Mouse (Mus musculus) heart, postnatal 0 days (tissue): Measurements from ENCODE around the gene Tmsb15b2. TPM values are rescaled to one million over a fixed set of nuclear protein-coding genes. Genes with fewer than 3 reads are reported as not detected.

Experiments used
- ATAC-seq: fragments of 200-750 bp; cut with Nextera tagmentation; 2 replicates; pipeline ENCODE4 v1.8.0; 2017; ENCODE audit warnings: low read depth, moderate number of reproducible peaks, moderate library complexity; ENCODE audit not compliant: insufficient read depth
- DNase-seq: peaks from one replicate; pipeline ENCODE4 v3.0.0-alpha.2; 2016; ENCODE audit warnings: low spot score
- H3K27ac ChIP-seq: fragments of 300-500 bp; sonication (generic); 2 replicates; pipeline ENCODE4 v1.5.1; 2014; ENCODE audit warnings: low read depth, mild to moderate bottlenecking
- H3K27me3 ChIP-seq: fragments of 300-500 bp; sonication (generic); 2 replicates; pipeline ENCODE4 v1.6.1; 2014; ENCODE audit warnings: low read length, mixed read lengths; ENCODE audit not compliant: control insufficient read depth, insufficient read depth
- H3K36me3 ChIP-seq: fragments of 300-500 bp; sonication (generic); replicated peaks from 2 replicates; pipeline ENCODE4 v1.6.1; 2014; ENCODE audit warnings: low read length, mixed read lengths; ENCODE audit not compliant: control insufficient read depth, insufficient read depth
- H3K4me1 ChIP-seq: fragments of 300-500 bp; sonication (generic); 2 replicates; pipeline ENCODE4 v1.6.1; 2014; ENCODE audit warnings: antibody characterized with exemption; ENCODE audit not compliant: control insufficient read depth, insufficient read depth
- H3K4me2 ChIP-seq: fragments of 300-500 bp; sonication (generic); 2 replicates; pipeline ENCODE4 v1.6.1; 2014; ENCODE audit warnings: low read depth, mild to moderate bottlenecking, low read length, moderate library complexity
- H3K4me3 ChIP-seq: fragments of 300-500 bp; sonication (generic); 2 replicates; pipeline ENCODE4 v1.5.1; 2014; ENCODE audit warnings: low read depth, low read length
- H3K9ac ChIP-seq: fragments of 300-500 bp; sonication (generic); replicated peaks from 2 replicates; pipeline ENCODE4 v1.6.1; 2014; ENCODE audit warnings: low read depth, low read length, mixed read lengths
- H3K9me3 ChIP-seq: fragments of 300-500 bp; sonication (generic); replicated peaks from 2 replicates; pipeline ENCODE4 v1.6.1; 2016; ENCODE audit warnings: low read length; ENCODE audit not compliant: control insufficient read depth
- CTCF ChIP-seq: IDR thresholded peaks from 2 replicates; pipeline ENCODE4 v1.5.1; 2016; ENCODE audit warnings: antibody characterized with exemption, control low read depth, low read depth
- EP300 ChIP-seq: IDR thresholded peaks from 2 replicates; pipeline ENCODE4 v1.6.1; 2016; ENCODE audit warnings: antibody characterized with exemption, low read depth
- WGBS: fragments of 180-500 bp; shearing (Covaris S2); extraction: QIAGEN DNeasy Blood & Tissue Kit; methylation state at CpG from one replicate; pipeline ENCODE4 v1.1.7; 2014; 5-methylcytosine and 5-hydroxymethylcytosine counted together
- polyA plus RNA-seq: library from polyadenylated mRNA; unstranded; fragments of >200 nt; fragmentation: Nextera tagmentation; extraction: Ambion mirVana; gene quantifications from 2 replicates; pipeline ENCODE4 v1.2.1, GENCODE M21; 2015
- total RNA-seq: library from RNA; depleted of rRNA; stranded (reverse); fragments of >200 nt; gene quantifications from 2 replicates; pipeline ENCODE4 v1.2.3, GENCODE M21; 2014; ENCODE audit warnings: low replicate concordance; rRNA removed

Gene Tmsb15b2
- total and polyA plus RNA-seq, 2 experiments from 2014 or later = 13.8 TPM; not detected in 1

DNA sequence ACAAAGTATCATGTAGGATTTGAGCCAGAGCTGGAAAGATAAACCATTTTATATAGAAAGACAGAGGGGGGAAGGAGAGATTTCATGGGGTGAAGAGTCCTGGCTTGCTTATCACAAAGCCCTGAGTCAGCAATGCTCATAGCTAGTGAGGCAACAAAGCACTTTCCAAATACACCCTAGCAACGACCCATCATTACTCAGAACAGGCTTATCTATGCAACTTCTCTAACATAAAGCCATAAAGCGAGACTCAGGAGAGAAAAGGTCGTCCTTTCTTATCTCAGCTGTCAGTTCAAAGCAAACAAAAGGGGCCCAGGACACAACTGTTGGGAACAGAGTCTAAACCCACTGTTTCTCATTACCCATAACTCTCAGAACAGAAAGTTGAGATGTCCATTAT, 37.3 kb downstream of the Tmsb15b2 start:
- Histone ChIP-seq H3K27me3 (no peaks in the 10 kb centered on the region), H3K4me3 (no peak overlapping the region), H3K27ac (no peak overlapping the region), H3K4me2 (no peak overlapping the region), H3K9me3 (no peaks in the 10 kb centered on the region), H3K36me3 (no peaks in the 10 kb centered on the region), H3K9ac (no peak overlapping the region), H3K4me1 (no peaks in the 10 kb centered on the region)
- no peak for ATAC-seq
- TF ChIP-seq EP300 (no peak), CTCF (no peak)
- DNase-seq = no peak
- 15% methylated on average over 3 of the region's 3 CpGs for WGBS

DNA sequence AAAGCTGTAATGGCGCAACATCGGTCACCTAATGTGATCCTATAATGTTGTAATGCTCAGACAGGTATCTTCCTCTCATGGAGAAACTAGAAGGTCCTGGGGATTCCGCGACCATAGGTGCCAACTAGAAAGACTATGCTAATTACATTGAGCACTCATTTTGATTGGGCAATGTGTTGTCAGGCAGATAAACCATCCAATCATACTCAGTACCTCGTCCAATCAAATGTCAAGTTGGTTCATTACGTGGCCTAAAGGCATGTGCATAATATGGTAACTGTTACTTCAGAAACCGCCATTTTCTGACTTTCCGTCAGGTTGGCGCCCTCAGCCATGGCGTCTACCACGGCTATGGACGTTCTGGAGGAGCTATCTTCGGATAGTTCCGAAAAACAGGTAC, 48.3 kb downstream of the Tmsb15b2 start, which contains the start of gene H2bfm:
Gene H2bfm, plus strand, starts transcription at position 295 of the 400 bp plus-strand sequence.
- H3K4me1 ChIP-seq = no peaks in the 10 kb centered on the region
- ATAC-seq = no peak
- 87% methylated on average over 14 of the region's 14 CpGs for WGBS

DNA sequence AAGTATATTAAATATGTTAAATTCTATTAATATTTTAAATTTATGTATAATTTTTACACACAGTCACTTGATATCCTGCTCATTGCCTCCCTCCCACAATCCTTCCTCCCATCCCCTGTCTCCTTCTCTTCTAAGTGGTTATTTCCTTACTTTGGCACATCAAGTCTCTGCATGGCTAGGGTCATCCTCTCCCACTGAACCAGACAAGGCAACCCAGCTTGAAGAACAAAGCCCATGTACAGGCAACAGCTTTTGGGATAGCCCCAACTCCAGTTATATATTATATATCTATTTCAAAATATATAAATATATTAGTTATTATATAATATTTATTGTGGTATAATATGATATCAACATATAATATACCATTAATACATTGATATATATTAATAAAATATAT, 49.4 kb downstream of the Tmsb15b2 start:
- H3K27me3 ChIP-seq = no peaks in the 10 kb centered on the region
- ATAC-seq = no peak
- H3K4me3 ChIP-seq = no peak overlapping the region

More for the DNA sequence above, 48.3 kb downstream of the Tmsb15b2 start, which contains the start of gene H2bfm:
- TF ChIP-seq CTCF (no peak), EP300 (no peak)
- DNase-seq = no peak
- H3K4me3 ChIP-seq = no peak within 1 kb of the TSS
- no peaks in the 10 kb centered on the region for H3K27me3 ChIP-seq
- H3K9ac ChIP-seq = no peak within 1 kb of the TSS
- no peak within 1 kb of the TSS for H3K4me2 ChIP-seq
- H3K27ac ChIP-seq = no peak within 1 kb of the TSS
- no peaks in the 10 kb centered on the region; the same call in 1 of the 2 replicates for H3K9me3 ChIP-seq
- no peaks in the 10 kb centered on the region for H3K36me3 ChIP-seq

More for the DNA sequence above, 49.4 kb downstream of the Tmsb15b2 start:
- no peak overlapping the region for H3K9ac ChIP-seq
- no peaks in the 10 kb centered on the region for H3K36me3 ChIP-seq
- H3K4me2 ChIP-seq = no peak overlapping the region
- no peak for DNase-seq
- TF ChIP-seq CTCF = no peak
- H3K27ac ChIP-seq = no peak overlapping the region
- no peaks in the 10 kb centered on the region; the same call in 1 of the 2 replicates for H3K9me3 ChIP-seq
- H3K4me1 ChIP-seq = no peaks in the 10 kb centered on the region

Other genes starting within 250 kb of the Tmsb15b2 start
- 115 and 173 TPM in 2 replicates for gene Morf4l2, start 231.8 kb downstream of the Tmsb15b2 start, total RNA-seq
- gene Morf4l2, start 231.8 kb downstream of the Tmsb15b2 start, polyA plus RNA-seq = 212 and 214 TPM in 2 replicates
- not detected in 2 replicates for gene Glra4, start 195.4 kb downstream of the Tmsb15b2 start, total RNA-seq
- not detected in 2 replicates for gene Glra4, start 195.4 kb downstream of the Tmsb15b2 start, polyA plus RNA-seq
- gene Plp1, start 152.8 kb downstream of the Tmsb15b2 start, total RNA-seq = 0.81 and 7.2 TPM in 2 replicates
- 1.9 and 2.1 TPM in 2 replicates for gene Plp1, start 152.8 kb downstream of the Tmsb15b2 start, polyA plus RNA-seq
- gene Rab9b, start 106.7 kb downstream of the Tmsb15b2 start, total RNA-seq = not detected in 2 replicates
- 0.10 and 0.16 TPM in 2 replicates for gene Rab9b, start 106.7 kb downstream of the Tmsb15b2 start, polyA plus RNA-seq
- not detected in 2 replicates for gene H2bfm, start 48.2 kb downstream of the Tmsb15b2 start, total RNA-seq
- gene H2bfm, start 48.2 kb downstream of the Tmsb15b2 start, polyA plus RNA-seq = not detected in 2 replicates
- 1.7 TPM in 1 of 2 replicates, not detected in the other for gene Tmsb15l, start 1.4 kb upstream of the Tmsb15b2 start, total RNA-seq
- 0.92 and 1.6 TPM in 2 replicates for gene Tmsb15l, start 1.4 kb upstream of the Tmsb15b2 start, polyA plus RNA-seq
- 2.3 and 4.4 TPM in 2 replicates for gene Tmsb15b1, start 1.4 kb upstream of the Tmsb15b2 start, total RNA-seq
- gene Tmsb15b1, start 1.4 kb upstream of the Tmsb15b2 start, polyA plus RNA-seq = 16.9 and 17.9 TPM in 2 replicates
- gene Zcchc18, start 17.7 kb upstream of the Tmsb15b2 start, total RNA-seq = 0.85 TPM in 1 of 2 replicates, not detected in the other
- gene Zcchc18, start 17.7 kb upstream of the Tmsb15b2 start, polyA plus RNA-seq = 0.40 and 0.41 TPM in 2 replicates
- gene Slc25a53, start 62.8 kb upstream of the Tmsb15b2 start, total RNA-seq = 2.3 and 4.5 TPM in 2 replicates
- 3.4 and 3.6 TPM in 2 replicates for gene Slc25a53, start 62.8 kb upstream of the Tmsb15b2 start, polyA plus RNA-seq
- 3.3 and 5.9 TPM in 2 replicates for gene Fam199x, start 74.1 kb upstream of the Tmsb15b2 start, total RNA-seq
- 2.2 and 2.4 TPM in 2 replicates for gene Fam199x, start 74.1 kb upstream of the Tmsb15b2 start, polyA plus RNA-seq
- gene Esx1, start 146.6 kb upstream of the Tmsb15b2 start, total RNA-seq = not detected in 2 replicates
- not detected in 2 replicates for gene Esx1, start 146.6 kb upstream of the Tmsb15b2 start, polyA plus RNA-seq